Mouse (Mus musculus) ES-Bruce4 (cell line): ENCODE data around the gene Spata31d1a. TPM values are rescaled to one million over a fixed set of nuclear protein-coding genes. Genes with fewer than 3 reads are reported as not detected.

ENCODE experiments used
- H3K27ac ChIP-seq: 2 replicates; pipeline ENCODE4 v1.5.1; 2012; ENCODE audit warnings: low read length, inconsistent platforms; ENCODE audit not compliant: insufficient read depth
- H3K27me3 ChIP-seq: 2 replicates; pipeline ENCODE4 v1.6.1; 2012; ENCODE audit warnings: mild to moderate bottlenecking, low read length, inconsistent platforms; ENCODE audit not compliant: control insufficient read depth, poor library complexity, insufficient read depth, severe bottlenecking
- H3K36me3 ChIP-seq: 2 replicates; pipeline ENCODE4 v1.6.1; 2012; ENCODE audit warnings: inconsistent platforms, mild to moderate bottlenecking, low read length, moderate library complexity; ENCODE audit not compliant: control insufficient read depth, poor library complexity, insufficient read depth, severe bottlenecking
- H3K4me1 ChIP-seq: one replicate; pipeline ENCODE4 v1.8.1; 2011; ENCODE audit warnings: low read length; ENCODE audit not compliant: control insufficient read depth, insufficient read depth
- H3K4me3 ChIP-seq: 2 replicates; pipeline ENCODE4 v1.5.1; 2011; ENCODE audit warnings: low read depth, mild to moderate bottlenecking, low read length
- H3K9ac ChIP-seq: 2 replicates; pipeline ENCODE4 v1.6.1; 2012; ENCODE audit warnings: low read depth, mild to moderate bottlenecking, inconsistent platforms; ENCODE audit not compliant: poor library complexity, severe bottlenecking
- H3K9me3 ChIP-seq: replicated peaks from 2 replicates; pipeline ENCODE4 v1.6.1; 2012; ENCODE audit warnings: mild to moderate bottlenecking, low read length, inconsistent platforms; ENCODE audit not compliant: control insufficient read depth, poor library complexity, insufficient read depth, severe bottlenecking
- CTCF ChIP-seq: IDR thresholded peaks from one replicate; pipeline ENCODE4 v1.8.1; 2011; ENCODE audit warnings: low read depth, low read length
- EP300 ChIP-seq: IDR thresholded peaks from 2 replicates; pipeline ENCODE4 v1.6.1; 2011; ENCODE audit warnings: low read depth, low read length; ENCODE audit not compliant: insufficient read depth
- POLR2A ChIP-seq: IDR thresholded peaks from one replicate; pipeline ENCODE4 v1.8.1; 2011; ENCODE audit warnings: low read length; ENCODE audit not compliant: insufficient read depth
- polyA plus RNA-seq: library from polyadenylated mRNA; stranded (reverse); fragments of >200 nt; gene quantifications from 2 replicates; pipeline ENCODE4 v1.2.4, GENCODE M21; 2011; ENCODE audit warnings: low read depth; ENCODE audit not compliant: missing spikeins, insufficient read depth, insufficient read length

Gene Spata31d1a
- polyA plus RNA-seq, 1 experiment = 1.1 TPM

GRCm38 (mm10) chr13:59674761-59675150 is 35.4 kb downstream of the Spata31d1a start:
- Histone ChIP-seq H3K27ac (no peak overlapping the region), H3K9ac (peak overlapping the region; percentile 90), H3K27me3 (no peaks in the 10 kb centered on the region), H3K36me3 (peaks cover 7% of the 10 kb centered on the region), H3K4me1 (peaks cover 7% of the 10 kb centered on the region), H3K9me3 (no peaks in the 10 kb centered on the region), H3K4me3 (peak overlapping the region; percentile 76)
- no peak for TF ChIP-seq EP300
- no peak for TF ChIP-seq POLR2A
- no peak for TF ChIP-seq CTCF

DNA sequence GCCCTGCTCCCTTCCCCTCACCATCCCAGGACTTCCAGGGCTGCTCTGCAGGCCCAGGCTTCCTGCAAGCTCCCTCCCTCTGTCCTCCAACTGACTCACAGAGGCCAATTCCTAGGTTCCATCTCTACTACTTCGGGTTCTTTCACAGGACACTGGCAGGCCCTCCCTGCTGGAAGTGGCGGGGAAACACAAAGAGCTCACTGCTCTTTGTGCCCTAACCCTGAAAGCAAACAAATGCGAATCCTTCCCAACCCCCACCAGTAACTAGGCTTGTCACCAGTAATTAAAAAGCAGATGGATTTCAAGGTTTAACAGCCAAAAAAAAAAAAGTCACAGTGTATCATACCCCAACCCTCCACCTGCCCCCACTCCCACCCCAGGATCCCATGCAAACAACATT is 35.9 kb downstream of the Spata31d1a start:
- Histone ChIP-seq H3K4me3 (no peak overlapping the region), H3K27me3 (no peaks in the 10 kb centered on the region), H3K9ac (no peak overlapping the region; the same call in 1 of the 2 replicates), H3K9me3 (no peaks in the 10 kb centered on the region), H3K4me1 (peaks cover 8% of the 10 kb centered on the region), H3K36me3 (peaks cover 7% of the 10 kb centered on the region), H3K27ac (no peak overlapping the region)
- TF ChIP-seq CTCF (no peak), POLR2A (no peak), EP300 (no peak)

DNA sequence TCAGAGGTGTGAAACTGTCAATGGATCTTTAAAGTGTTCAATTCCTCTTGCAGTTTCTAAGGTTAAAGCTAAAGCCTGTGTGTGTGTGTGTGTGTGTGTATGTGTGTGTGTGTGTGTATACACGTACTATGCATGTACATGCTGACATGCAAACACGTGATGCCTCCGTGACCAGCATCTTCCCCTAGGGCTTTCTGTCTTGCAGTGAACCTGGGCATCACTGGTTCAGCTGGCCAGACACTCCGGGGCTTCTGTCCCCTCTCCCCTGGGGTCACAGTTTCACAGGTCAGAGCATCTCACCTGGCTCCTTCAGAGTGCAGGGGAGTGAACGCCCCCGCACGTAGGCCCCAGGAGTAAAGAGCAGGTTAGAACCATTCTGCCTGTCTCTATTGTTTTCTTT is 36.5 kb downstream of the Spata31d1a start:
- no peak overlapping the region for H3K4me3 ChIP-seq
- H3K9me3 ChIP-seq = no peaks in the 10 kb centered on the region
- H3K27ac ChIP-seq = no peak overlapping the region
- H3K4me1 ChIP-seq = peaks cover 7% of the 10 kb centered on the region
- H3K27me3 ChIP-seq = no peaks in the 10 kb centered on the region
- TF ChIP-seq CTCF = no peak
- TF ChIP-seq EP300 = no peak
- no peak for TF ChIP-seq POLR2A
- peaks cover 7% of the 10 kb centered on the region for H3K36me3 ChIP-seq
- no peak overlapping the region for H3K9ac ChIP-seq

DNA sequence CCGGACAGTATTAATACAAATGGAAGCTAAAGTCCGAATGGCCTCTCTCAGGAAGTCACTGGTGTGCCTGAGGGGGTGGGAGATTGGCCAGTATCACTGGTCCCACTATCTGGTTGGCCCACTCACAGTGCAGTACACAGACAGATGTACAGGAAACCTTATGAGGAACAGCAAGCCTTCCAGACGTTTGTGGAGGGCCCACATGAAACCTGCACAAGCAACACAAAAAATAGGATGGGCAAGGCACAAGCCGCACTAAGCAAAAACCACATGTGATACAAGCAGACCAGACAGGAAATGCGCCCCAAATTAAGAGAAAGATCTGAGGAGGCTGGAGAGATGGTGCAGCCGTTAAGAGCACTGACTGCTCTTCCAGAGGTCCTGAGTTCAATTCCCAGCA is 37.9 kb downstream of the Spata31d1a start:
- H3K4me3 ChIP-seq = no peak overlapping the region
- H3K27ac ChIP-seq = no peak overlapping the region
- H3K9ac ChIP-seq = no peak overlapping the region
- H3K36me3 ChIP-seq = peaks cover 7% of the 10 kb centered on the region
- no peaks in the 10 kb centered on the region for H3K9me3 ChIP-seq
- H3K27me3 ChIP-seq = no peaks in the 10 kb centered on the region
- peaks cover 7% of the 10 kb centered on the region for H3K4me1 ChIP-seq
- TF ChIP-seq CTCF = no peak
- no peak for TF ChIP-seq POLR2A
- TF ChIP-seq EP300 = no peak

- Histone ChIP-seq H3K27ac (no peak overlapping the region), H3K4me3 (no peak overlapping the region), H3K9ac (no peak overlapping the region), H3K9me3 (no peaks in the 10 kb centered on the region), H3K4me1 (peaks cover 7% of the 10 kb centered on the region), H3K27me3 (no peaks in the 10 kb centered on the region), H3K36me3 (peaks cover 7% of the 10 kb centered on the region)
- no peak for TF ChIP-seq EP300
Measured at GRCm38 (mm10) chr13:59671521-59671920, 38.6 kb downstream of the Spata31d1a start.

DNA sequence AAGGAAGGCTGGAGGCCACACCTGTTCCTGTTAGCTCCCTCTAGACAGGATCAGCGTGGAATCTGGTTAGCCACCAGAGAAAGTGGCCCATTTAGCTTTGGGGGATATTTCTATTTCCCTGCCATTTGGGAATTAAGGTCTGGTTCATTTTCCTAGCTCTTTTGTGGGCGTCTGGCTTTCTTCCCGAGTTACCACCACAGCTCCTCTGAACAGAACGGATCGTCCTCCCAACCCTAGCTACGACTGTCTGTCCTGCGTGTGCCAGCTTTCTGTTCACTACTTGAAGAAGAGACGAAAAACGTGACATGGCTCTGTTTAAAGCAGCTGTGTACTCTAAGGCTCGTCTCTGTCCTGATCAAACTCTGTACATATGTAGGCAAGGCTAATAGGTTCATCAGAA is 40.2 kb downstream of the Spata31d1a start:
- TF ChIP-seq CTCF (no peak), EP300 (no peak), POLR2A (no peak)
- H3K27me3 ChIP-seq = no peaks in the 10 kb centered on the region
- no peaks in the 10 kb centered on the region for H3K9me3 ChIP-seq
- H3K27ac ChIP-seq = no peak overlapping the region; the same call in 1 of the 2 replicates
- H3K36me3 ChIP-seq = peaks cover 9% of the 10 kb centered on the region
- H3K4me3 ChIP-seq = no peak overlapping the region
- peaks cover 7% of the 10 kb centered on the region for H3K4me1 ChIP-seq
- H3K9ac ChIP-seq = 0 out of 2 replicates have a peak overlapping the region, but pooled peaks have one; percentile 10
